Mouse (Mus musculus) testis, postnatal 14 days (tissue): ENCODE data around the gene Fgfr2.

Experiments used
- DNase-seq: peaks from one replicate; pipeline ENCODE4 v3.0.0; 2021; ENCODE audit warnings: low spot score

Fgfr2 gene

DNA sequence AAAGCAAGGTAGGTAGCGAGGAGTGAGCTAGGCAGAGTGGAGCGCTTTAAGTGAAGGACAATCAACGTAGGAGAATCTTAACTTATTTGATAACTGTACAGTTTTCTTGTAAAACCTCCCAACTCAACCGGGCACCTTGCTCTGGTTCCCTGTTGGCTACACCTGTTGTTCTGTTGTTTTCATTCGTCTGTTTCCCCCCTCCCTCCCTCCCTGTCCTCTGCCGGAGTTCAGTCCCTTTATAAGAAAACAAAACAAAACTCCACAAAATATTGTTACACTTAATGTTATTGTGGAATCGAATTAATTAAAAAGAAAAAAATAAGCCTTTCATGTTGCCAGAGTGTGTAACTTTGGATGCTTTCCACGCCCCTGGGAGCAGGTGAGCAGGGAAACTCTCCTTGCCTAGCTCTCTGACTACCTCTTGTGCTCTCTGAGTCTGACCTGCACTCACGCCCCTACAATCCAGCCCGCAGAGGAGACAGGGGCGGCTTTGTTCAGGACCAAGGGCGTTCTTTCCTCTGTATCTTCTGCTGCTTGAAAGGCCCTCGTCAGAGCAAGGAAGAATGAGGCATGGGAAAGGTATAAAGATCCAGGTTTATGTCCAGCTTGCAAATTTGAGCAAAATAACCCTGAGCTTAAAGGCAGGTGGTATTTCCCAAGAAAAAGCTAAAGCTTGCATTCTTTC, 1577.3 kb downstream of the Fgfr2 start:
- DNase-seq = no peak

GRCm38 (mm10) chr7:131544871-131545270, 1578.3 kb downstream of the Fgfr2 start:
- DNase-seq = no peak

DNA sequence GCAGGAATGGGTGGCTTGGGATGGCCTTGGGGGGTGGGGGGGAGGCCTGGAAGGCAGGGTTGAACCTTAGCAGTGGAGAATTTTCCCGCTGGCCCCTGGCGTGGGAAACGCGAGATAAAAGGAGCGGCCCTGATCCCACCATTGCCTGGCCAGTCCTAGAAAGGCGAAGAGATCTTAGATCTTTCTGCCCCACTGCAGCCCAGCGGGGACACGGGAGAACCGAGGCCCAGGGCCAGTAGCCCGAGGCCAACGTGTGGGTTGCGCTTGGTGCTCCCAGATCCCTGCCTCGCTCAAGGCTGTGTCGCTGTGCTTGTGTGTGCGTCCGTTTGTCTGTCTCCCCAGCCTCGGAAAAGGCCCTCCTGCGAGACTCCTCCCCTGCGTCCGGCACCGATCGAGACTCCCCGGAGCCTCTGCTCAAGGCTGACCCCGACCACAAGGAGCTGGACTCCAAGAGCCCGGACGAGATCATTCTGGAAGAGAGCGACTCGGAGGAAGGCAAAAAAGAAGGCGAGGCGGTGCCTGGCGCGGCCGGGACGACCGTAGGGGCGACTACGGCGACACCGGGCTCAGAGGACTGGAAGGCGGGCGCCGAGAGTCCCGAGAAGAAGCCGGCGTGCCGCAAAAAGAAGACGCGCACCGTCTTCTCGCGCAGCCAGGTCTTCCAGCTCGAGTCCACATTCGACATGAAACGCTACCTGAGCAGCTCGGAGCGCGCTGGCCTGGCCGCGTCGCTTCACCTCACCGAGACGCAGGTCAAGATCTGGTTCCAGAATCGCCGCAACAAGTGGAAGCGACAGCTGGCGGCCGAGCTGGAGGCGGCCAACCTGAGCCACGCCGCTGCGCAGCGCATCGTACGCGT, 1579.3 kb downstream of the Fgfr2 start:
- DNase-seq = no peak

DNA sequence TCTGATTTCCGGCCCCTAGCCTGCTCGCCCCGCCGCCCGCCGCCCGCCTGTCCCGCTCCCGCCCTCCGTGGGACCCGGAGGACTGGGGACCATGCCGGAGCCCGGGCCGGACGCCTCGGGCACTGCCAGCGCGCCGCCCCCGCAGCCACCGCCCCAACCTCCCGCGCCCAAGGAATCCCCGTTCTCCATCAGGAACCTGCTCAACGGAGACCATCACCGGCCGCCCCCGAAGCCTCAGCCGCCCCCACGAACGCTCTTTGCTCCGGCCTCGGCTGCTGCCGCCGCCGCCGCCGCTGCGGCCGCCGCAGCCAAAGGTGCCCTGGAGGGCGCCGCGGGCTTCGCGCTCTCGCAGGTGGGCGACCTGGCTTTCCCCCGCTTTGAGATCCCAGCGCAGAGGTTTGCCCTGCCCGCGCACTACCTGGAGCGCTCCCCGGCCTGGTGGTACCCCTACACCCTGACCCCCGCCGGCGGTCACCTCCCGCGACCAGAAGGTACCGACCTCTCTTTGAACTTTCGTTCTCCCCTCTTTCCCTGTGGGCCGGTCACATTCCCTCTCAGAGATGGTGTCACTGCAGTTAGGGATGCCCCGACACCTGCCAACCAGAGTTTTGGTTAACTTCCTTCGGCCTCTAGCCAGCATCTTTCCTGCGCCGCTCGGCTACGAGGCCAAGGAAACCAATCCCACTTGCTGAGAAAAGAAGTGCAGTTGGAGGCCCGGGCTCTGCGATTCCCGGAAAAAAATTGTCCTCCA, 1580.1 kb downstream of the Fgfr2 start:
- DNase-seq = no peak

- peak; percentile 62 for DNase-seq
These were observed 1580.9 kb downstream of the Fgfr2 start, which contains the start of gene Hmx3 for GRCm38 (mm10) chr7:131542115-131542871. Gene Hmx3, plus strand, starts transcription at chr7:131542867.

DNA sequence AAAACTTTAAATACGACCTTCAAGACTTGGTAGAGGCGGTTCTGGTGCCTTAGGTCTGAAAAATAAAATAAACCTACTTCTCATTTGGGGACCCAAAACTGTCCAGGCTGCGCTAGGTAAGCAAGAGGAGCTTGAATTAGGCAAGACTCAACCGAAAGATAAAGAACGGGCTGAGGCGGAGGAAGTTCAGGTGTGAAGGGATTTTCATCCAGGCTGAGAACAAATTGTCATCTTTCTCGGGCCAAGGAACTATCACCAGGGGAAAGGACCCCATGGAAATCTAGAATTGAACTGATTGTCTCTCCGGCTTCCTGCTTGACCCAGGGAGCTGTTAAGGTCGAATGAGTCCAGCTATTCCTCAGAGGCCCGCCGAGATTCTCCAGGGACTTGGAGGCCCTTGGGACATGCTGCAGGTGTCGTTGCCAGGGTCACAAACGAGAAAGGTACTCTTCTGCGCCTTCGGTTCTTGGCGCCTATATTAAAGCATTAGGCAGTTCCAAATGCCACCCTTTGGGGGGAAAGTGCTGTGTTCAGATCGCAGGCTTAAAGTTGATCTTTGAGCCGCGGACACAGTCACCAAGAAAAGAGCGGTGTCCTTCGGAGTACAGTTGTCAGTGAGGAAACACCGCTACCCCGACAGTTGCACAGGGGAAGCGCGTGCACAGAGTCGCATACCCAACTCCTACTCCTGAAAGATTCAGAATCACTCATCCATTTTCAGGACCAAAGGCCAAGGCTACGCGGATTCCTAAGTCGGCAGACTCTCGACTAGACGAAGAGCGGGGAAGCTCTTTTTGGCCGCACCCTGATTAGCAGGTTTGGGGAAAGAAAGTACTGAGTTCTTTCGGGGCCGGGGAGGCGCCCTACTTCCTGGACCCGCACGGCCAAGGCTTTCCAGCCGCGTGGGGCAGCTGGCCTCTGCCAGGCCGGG, 1581.7 kb downstream of the Fgfr2 start:
- no peak for DNase-seq

DNA sequence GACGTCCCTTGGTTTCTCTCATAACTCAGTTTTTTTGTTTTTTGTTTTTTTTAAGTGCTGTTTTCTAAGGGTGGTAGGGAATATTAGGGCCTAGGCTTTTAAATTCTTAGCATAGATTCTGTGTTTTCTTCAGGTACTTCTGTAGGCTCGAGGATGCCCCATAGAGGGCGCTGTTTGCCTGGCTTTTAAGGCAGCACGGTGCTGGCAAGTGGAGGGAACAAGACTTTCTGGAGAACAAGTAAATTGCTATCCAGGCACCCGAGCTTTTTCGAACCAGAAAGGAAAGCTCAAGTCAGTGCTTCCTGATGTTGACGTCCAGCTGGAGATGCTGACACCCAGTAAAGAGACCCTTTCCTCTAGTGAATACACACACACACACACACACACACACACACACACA, 1583.2 kb downstream of the Fgfr2 start:
- DNase-seq = peak; percentile 78

DNA sequence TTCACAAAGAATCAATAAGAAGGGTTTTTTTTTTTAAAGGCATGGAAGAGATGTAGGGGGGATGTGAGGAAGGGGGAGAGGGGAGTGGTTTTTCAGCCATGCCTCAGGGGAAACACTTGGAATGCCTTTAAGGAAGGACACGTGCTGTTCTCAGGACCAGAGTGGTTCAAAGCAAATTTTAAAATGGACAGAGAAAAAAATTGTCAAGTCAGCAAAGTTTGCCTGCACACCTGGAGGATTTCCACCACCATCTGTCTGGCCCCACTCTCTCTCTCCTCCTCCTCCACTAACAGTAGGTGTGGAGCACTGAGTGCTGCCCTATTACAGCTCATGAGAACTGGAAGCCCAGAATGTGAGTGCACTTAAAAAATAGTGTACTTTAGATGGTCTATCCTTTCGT, 1619.4 kb downstream of the Fgfr2 start:
- DNase-seq = no peak

GRCm38 (mm10) chr7:131478403-131478802, 1644.7 kb downstream of the Fgfr2 start:
- DNase-seq = no peak

- no peak for DNase-seq
These were observed 1646.0 kb downstream of the Fgfr2 start for GRCm38 (mm10) chr7:131477140-131477539.

DNA sequence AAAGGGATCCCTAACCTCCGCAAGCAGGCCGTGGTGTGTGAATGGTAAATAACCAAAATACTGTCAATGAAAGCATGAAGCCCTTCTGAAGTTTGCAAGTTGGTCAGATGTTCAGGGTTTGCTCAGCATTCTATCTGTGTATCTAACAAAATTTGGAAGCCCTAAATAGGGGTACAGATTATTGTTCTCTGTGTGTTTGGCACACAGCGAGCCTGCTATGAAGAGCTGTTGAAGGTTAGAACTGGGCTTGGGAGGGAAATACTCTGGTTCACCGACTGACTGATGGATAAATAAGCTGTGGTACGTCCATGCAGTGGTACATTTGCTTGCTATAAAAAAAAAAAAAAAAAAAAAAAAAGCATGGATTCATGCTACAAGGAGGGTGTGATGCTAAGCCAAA, 1651.6 kb downstream of the Fgfr2 start:
- no peak for DNase-seq

GRCm38 (mm10) chr7:131469506-131469905, 1653.6 kb downstream of the Fgfr2 start:
- no peak for DNase-seq

DNA sequence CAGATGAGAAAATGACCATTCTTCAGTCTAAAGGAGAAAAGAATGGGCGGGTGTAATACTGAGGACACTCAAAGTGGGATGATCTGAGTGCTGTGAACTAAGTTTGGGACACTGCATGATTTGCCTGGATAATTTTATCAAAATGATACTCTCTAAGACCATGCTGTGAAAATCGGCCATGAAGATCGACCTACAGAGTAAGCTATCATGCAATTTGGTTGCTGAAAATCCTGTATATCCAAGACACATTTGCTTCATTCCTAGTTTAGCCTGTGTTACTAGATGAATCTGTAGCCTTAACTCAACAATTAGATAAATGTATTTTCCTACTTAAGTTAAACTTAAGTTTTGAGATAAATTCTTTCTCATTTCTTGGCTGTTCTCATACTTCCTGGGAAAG, 1655.8 kb downstream of the Fgfr2 start:
- no peak for DNase-seq

DNA sequence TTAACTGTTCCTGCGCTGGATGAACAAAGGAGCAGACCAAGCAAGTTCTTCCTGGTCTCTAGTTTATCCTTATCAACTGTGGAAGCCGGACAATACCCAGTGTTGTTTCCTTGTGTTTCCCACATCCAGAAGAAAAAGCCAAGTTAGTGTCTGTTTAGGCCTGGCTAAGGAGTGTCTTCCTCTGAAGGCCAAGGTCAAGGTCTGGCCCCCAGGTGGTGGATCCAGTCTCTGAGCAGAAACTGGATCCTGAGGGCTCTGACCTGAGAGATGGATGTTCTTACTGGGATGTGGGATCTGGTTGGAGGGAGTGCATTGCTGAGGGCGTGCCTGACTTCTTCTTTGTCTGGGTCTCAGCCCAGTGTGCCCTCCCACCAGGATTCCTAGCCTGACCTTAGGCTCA, 1657.4 kb downstream of the Fgfr2 start:
- no peak for DNase-seq

DNA sequence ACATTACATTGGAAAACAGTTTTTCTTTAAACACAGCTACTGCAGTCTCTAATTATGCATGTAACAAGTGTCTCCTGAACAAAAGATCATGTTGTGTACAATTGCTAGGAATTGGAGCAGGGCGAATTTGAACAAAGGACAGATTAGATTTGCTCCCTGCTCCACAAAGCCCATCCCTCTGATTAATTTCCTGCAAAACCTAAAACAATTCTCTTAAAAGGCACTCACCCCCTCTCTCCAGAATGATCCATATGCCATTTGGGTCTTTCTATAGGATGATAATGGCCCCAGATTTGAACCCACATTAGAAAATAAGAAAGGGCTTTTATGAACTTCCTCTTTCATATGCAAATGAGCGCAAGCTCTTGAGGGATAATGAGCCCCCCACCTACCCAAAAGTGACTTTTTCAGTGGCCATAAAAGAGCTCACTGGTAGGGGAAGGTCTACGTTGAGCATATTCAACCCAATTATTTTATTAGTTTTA, 1658.0 kb downstream of the Fgfr2 start:
- DNase-seq = no peak

DNA sequence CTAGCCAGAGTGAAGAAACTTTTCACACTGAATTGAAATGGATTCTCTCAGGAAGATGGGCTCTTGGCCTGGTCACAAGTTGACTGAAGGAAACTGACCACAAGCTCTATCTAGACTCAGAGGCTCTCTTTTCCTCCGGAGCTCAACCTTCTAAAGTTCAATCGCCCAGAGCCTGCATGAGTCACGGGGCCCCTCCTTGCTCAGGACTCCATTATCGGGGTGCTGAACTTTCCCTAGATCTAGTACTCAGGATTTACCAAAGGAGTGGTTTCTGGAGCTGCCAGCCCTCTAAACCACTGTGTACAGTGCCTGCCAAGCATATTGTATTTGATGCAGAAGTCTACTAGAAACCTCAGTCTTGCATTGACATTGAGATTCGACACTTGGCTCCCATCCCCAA, 1666.4 kb downstream of the Fgfr2 start:
- no peak for DNase-seq

DNA sequence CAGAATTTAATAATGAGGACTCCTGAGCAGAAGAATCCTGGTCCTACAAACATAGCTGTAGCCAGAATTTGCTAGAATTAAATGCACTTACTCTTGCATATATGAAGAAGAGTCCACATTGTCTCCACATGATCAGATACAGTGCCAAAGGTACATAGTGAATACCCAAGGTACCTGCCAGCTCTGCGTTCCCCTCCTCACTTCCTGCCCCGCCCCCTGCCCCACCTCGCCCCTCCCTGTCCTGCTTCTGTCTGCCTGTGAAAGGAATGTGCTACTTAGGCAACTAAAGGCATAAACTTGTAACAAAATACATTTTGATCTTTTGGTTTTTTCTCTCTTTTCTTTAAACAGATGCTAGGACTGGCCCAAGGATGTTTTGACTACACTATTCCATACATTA, 1686.1 kb downstream of the Fgfr2 start:
- DNase-seq = no peak

DNA sequence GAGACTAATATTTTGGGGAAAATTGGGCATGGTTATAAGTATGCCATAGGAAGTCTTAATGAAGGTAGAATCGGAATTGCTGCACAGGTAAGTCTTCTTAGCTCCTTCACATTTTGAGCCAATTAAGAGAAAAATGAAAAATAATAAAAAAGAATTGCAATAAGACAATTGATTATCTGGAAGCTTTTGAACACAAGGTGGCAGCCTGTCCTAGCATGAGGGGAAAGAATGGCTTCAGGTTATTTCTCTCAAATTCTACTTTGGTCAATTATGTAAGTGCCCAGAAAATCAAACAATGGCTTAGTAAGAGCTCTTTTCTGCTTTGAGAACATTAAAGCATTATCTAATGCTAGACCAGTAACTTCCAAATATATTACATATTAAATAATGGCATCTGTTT, 1688.9 kb downstream of the Fgfr2 start:
- DNase-seq = no peak

DNA sequence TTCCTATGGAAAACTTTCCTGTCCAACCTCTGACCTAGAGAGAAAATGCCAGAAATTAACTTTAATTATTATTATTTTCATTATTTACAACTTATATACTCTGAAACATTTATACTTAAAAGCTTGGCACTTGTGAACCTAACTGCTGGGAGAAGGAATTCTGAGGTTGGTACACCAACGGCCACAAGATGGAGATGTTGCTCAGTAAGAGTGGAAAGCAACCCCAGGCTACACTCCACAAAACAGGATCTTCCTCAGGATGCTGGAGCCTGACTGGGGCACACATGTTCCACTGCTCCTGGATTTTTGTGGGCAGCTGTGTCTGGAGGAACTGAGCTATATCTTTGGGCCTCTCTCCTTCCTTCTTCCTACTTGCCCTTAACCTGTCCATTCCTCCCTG, 1690.9 kb downstream of the Fgfr2 start:
- DNase-seq = no peak

- DNase-seq = no peak
These were observed 1695.8 kb downstream of the Fgfr2 start for GRCm38 (mm10) chr7:131427331-131427730.

GRCm38 (mm10) chr7:131424912-131425311, 1698.2 kb downstream of the Fgfr2 start:
- no peak for DNase-seq
